Mouse (Mus musculus) bone marrow, adult 2 months (tissue): ENCODE results near the gene Clpx. TPM values are rescaled to one million over a fixed set of nuclear protein-coding genes. Genes with fewer than 3 reads are reported as not detected.
"Not testable (repeated sequence)": the region's sequence is repeated elsewhere in the genome, so short reads cannot be mapped to it uniquely, and the experiment has no call there.

ENCODE experiments used
- H3K27ac ChIP-seq: fragments of 200-500 bp; 2 replicates; pipeline ENCODE4 v1.5.1; 2012; ENCODE audit warnings: low read depth, mild to moderate bottlenecking, control low read depth, inconsistent platforms, low read length; ENCODE audit not compliant: control insufficient read depth, poor library complexity, insufficient read depth
- H3K4me1 ChIP-seq: fragments of 200-500 bp; 2 replicates; pipeline ENCODE4 v1.6.1; 2011; ENCODE audit warnings: low read length; ENCODE audit not compliant: control insufficient read depth, insufficient read depth
- H3K4me3 ChIP-seq: fragments of 200-500 bp; replicated peaks from 2 replicates; pipeline ENCODE3; 2011; ENCODE audit warnings: mild to moderate bottlenecking, low read depth, low read length, control low read depth; ENCODE audit not compliant: control insufficient read depth
- CTCF ChIP-seq: fragments of 200-500 bp; IDR thresholded peaks from 2 replicates; pipeline ENCODE4 v1.5.1; 2011; ENCODE audit warnings: low read length, control low read depth; ENCODE audit not compliant: control insufficient read depth, insufficient read depth
- POLR2A ChIP-seq: fragments of 200-500 bp; IDR thresholded peaks from 2 replicates; pipeline ENCODE4 v1.6.1; 2011; ENCODE audit warnings: low read depth, mild to moderate bottlenecking, control low read depth, low read length, borderline replicate concordance; ENCODE audit not compliant: control insufficient read depth
- WGBS: fragments of 180-500 bp; shearing (Covaris S2); methylation state at CpG from one replicate; pipeline ENCODE4 v1.1.7; 2018; 5-methylcytosine and 5-hydroxymethylcytosine counted together
- polyA plus RNA-seq: library from polyadenylated mRNA; stranded (reverse); fragments of >200 nt; gene quantifications from 2 replicates; pipeline ENCODE4 v1.2.4, GENCODE M21; 2011; ENCODE audit warnings: low replicate concordance; ENCODE audit not compliant: missing spikeins, insufficient read depth, insufficient read length

Clpx gene
- polyA plus RNA-seq, 1 experiment: 19.9 TPM

- Histone ChIP-seq H3K4me3 (no peak overlapping the region), H3K4me1 (no peaks in the 10 kb centered on the region), H3K27ac (no peak overlapping the region)
- 83% methylated on average over 2 of the region's 2 CpGs for WGBS
- TF ChIP-seq CTCF (no peak), POLR2A (no peak)
Measured at GRCm38 (mm10) chr9:65340414-65340813, 46.4 kb downstream of the Clpx start.

GRCm38 (mm10) chr9:65345439-65345838 lies 51.4 kb downstream of the Clpx start:
- Histone ChIP-seq H3K4me3 (peak overlapping the region; percentile 63), H3K27ac (0 out of 2 replicates have a peak overlapping the region, but pooled peaks have one; percentile 5)
- 68% methylated on average over 11 of the region's 11 CpGs for WGBS
- not testable (repeated sequence) for H3K4me1 ChIP-seq

GRCm38 (mm10) chr9:65345854-65346475 lies 51.9 kb downstream of the Clpx start, which contains the start of gene Pdcd7:
Gene Pdcd7, plus strand, starts transcription at chr9:65346104.
- TF ChIP-seq CTCF (no peak), POLR2A (peak; percentile 69)
- Histone ChIP-seq H3K4me3 (peak within 1 kb of the TSS; percentile 81), H3K27ac (peak within 1 kb of the TSS; percentile 93), H3K4me1 (no peaks in the 10 kb centered on the region; the same call in 1 of the 2 replicates)
- WGBS: 1% methylated on average over 59 of the region's 59 CpGs

GRCm38 (mm10) chr9:65346476-65347111 lies 52.5 kb downstream of the Clpx start:
- Histone ChIP-seq H3K27ac (peak overlapping the region; percentile 93), H3K4me3 (peak overlapping the region; percentile 81), H3K4me1 (no peaks in the 10 kb centered on the region; the same call in 1 of the 2 replicates)
- no peak for TF ChIP-seq CTCF
- peak; percentile 42; the same call in 1 of the 2 replicates for TF ChIP-seq POLR2A
- 1% methylated on average over 75 of the region's 77 CpGs for WGBS

GRCm38 (mm10) chr9:65347112-65347850 lies 53.2 kb downstream of the Clpx start:
- Histone ChIP-seq H3K4me3 (peak overlapping the region; percentile 81), H3K4me1 (no peaks in the 10 kb centered on the region; the same call in 1 of the 2 replicates), H3K27ac (peak overlapping the region; percentile 93; the same call in 1 of the 2 replicates)
- no peak for TF ChIP-seq POLR2A
- no peak for TF ChIP-seq CTCF
- WGBS: 30% methylated on average over 8 of the region's 8 CpGs

GRCm38 (mm10) chr9:65353251-65353650 lies 59.2 kb downstream of the Clpx start:
- Histone ChIP-seq H3K4me1 (no peaks in the 10 kb centered on the region), H3K27ac (no peak overlapping the region), H3K4me3 (no peak overlapping the region)
- 85% methylated on average over 5 of the region's 5 CpGs for whole genome bisulfite sequencing
- TF ChIP-seq POLR2A (no peak), CTCF (no peak)

GRCm38 (mm10) chr9:65356561-65356960 lies 62.5 kb downstream of the Clpx start:
- Histone ChIP-seq H3K27ac (no peak overlapping the region), H3K4me3 (no peak overlapping the region), H3K4me1 (no peaks in the 10 kb centered on the region; the same call in 1 of the 2 replicates)
- 86% methylated on average over 7 of the region's 7 CpGs for WGBS
- no peak for TF ChIP-seq POLR2A
- TF ChIP-seq CTCF: no peak

GRCm38 (mm10) chr9:65356971-65357370 lies 62.9 kb downstream of the Clpx start:
- 78% methylated on average over 2 of the region's 2 CpGs for WGBS

More at GRCm38 (mm10) chr9:65356971-65357370, 62.9 kb downstream of the Clpx start:
- no peaks in the 10 kb centered on the region; the same call in 1 of the 2 replicates for H3K4me1 ChIP-seq
- no peak overlapping the region for H3K4me3 ChIP-seq
- TF ChIP-seq CTCF: no peak
- TF ChIP-seq POLR2A: no peak
- H3K27ac ChIP-seq: no peak overlapping the region
